Mouse (Mus musculus) leukemia stem cell, adult 10-12 weeks (primary cell): ENCODE measurements around the gene Lin37. TPM values are rescaled to one million over a fixed set of nuclear protein-coding genes. Genes with fewer than 3 reads are reported as not detected.

Experiments
- polyA plus RNA-seq: library from polyadenylated mRNA; stranded (reverse); fragments of >175 nt; gene quantifications from 2 replicates; pipeline ENCODE4 v1.2.3, GENCODE M21; 2012; ENCODE audit warnings: low replicate concordance

Lin37 gene
- 59.6 and 64.2 TPM in 2 replicates for polyA plus RNA-seq

DNA sequence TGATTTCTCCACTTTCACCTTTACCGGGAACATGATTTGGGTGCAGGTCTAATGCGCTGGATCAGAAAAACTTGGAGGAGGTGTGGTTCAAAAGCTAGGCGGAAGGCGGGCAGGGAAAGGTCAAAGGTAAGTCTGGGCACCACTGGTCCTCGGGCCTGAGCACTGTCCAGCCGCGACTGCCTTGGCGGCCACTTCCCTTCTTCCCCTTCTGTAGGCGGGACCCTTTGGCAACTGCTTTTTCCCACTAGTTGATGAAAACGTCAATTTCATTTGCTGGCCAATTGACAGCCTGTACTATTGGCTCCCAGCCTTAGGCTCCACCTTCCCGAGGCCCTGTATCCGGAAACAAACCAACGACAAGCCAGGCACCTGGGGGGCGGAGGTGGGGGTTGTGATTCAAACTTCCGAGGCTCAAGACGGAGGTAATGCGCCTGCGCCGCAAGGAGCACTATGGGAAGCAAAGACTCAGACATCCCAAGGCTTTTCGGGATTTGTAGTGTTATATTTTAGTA, at the start of gene Lin37:
TSS of gene Lin37 (minus strand) at position 396 of the 512 bp plus-strand sequence.

DNA sequence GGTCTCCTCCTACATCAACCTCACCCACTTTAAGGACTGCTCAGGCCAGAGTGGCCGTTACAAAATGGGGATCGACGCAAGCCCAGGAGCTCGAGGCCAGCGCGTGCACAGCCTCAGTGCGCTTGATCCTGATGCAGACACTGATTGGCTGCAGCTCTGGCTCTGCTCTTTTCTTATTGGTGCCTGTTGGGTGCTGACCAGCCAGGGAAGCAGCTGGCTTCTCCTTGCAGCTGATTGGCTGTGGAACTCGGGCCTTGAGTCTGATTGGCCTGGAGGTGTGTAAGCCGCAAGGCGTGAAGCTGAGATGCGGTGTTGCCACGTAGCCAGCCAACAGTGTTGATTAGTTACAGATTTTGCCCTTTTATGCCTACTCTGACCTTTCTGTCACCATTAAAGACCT, 39.1 kb upstream of the Lin37 start, which contains the start of gene Zbtb32:
TSS of gene Zbtb32 (minus strand) at position 124 of the 400 bp plus-strand sequence.

DNA sequence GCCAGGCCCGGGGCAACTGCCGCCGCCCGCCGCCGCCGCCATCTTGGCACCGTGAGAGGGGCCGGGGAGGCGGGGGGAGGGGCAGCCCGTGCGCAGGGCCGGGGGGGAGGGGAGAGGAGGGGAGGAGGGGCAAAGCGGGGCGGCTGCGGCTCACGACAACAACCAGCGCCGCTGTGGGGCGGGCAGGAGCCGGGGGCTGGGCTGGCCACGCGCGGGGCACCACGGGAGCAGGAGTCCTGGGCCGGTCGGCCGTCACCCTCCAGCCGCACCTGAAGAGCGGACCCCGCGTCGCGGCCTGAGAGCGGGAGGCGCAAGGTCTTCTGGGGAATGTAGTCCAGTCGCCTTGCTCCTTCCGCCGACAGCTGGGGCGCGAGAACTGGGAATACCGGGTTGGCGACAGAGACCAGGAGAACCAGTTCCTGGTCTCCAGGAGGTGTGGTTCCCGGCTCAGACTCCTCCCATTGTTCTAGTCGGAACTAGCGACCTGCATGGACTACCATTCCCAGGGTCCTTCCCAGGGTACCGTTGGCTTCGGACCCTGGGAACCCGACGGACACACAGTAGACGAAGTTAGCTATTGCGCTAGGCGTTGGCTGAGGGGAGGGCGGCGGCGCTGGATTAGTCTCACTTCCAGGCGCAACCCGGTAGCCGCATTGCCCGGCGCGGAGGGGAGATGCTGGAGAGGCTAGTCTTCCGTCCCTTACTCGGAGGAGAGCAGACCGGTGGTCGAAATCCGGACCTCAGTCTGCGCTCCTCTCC, 29.2 kb upstream of the Lin37 start, which contains the start of gene Kmt2b:
TSS of gene Kmt2b (minus strand) at position 51 of the 759 bp plus-strand sequence.

DNA sequence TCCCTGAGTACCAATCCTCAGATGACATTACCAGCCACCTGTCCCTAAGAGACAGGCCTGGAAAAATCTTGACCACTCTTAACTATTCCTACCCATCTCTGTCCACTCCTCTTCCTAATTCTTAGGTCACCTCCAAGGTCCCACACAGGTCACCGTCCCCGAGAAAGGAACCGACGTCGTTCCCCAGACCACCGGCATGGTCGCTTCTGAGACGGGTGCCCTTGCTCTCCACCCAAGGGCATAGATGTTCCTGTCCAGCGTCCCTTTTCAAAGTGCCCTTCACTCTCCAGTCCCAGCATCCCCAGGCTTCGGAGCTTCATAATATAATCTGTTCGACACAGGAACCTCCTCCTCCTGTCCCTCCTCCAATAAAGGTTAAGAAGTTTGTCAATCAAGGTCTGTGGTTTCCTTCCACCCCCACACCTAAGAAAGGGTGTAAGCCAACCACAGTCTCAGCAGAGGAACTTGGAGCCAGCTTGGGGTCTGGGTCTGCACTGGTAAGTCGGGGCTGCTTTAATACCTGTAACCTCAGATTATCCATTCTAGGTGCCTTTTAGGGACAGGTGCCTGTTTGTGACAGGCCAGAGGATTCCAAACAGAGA, 5.4 kb upstream of the Lin37 start, which contains the start of gene Igflr1:
TSS of gene Igflr1 (plus strand) at position 458 of the 602 bp plus-strand sequence.

DNA sequence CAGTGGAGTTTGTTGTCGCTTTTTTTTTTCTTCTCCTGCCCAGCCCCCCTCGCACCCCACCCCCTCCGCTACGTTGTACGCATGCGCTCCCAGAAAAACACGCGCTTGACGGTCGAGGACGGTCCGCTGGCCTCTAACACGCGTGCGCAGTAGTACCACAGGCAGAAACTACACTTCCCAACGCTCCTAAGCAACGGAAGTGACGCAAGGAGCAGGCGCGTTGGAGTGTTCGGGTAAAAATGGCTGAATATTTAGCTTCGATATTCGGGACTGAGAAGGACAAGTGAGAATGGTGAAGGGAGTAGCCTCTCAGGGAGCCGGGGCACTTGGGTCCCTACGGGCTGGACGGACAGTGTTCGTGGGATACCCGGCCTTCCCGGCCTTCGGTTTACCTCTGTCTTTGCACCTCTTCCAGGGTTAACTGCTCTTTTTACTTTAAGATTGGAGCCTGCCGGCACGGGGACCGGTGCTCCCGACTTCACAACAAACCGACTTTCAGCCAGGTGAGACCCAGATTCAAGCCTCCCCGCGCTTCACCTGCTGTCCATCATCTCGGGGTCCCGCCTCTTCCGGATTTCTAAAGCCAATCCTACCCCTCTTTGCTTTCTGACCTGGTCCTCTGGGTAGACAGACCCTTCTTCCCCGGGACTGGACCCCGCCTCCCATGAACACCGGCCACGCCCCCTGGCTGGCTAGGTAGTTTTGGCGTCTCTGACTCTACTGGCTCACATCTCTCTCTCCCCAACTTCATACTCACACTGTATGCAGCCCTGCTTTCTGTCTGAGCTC, 3.7 kb upstream of the Lin37 start, which contains the start of the genes U2af1l4, Gm49396 and Psenen:
TSS of gene U2af1l4 (plus strand) at position 185 of the 789 bp plus-strand sequence.
TSS of gene Gm49396 (plus strand) at position 228 of the 789 bp plus-strand sequence.
TSS of gene Psenen (minus strand) at position 511 of the 789 bp plus-strand sequence.

DNA sequence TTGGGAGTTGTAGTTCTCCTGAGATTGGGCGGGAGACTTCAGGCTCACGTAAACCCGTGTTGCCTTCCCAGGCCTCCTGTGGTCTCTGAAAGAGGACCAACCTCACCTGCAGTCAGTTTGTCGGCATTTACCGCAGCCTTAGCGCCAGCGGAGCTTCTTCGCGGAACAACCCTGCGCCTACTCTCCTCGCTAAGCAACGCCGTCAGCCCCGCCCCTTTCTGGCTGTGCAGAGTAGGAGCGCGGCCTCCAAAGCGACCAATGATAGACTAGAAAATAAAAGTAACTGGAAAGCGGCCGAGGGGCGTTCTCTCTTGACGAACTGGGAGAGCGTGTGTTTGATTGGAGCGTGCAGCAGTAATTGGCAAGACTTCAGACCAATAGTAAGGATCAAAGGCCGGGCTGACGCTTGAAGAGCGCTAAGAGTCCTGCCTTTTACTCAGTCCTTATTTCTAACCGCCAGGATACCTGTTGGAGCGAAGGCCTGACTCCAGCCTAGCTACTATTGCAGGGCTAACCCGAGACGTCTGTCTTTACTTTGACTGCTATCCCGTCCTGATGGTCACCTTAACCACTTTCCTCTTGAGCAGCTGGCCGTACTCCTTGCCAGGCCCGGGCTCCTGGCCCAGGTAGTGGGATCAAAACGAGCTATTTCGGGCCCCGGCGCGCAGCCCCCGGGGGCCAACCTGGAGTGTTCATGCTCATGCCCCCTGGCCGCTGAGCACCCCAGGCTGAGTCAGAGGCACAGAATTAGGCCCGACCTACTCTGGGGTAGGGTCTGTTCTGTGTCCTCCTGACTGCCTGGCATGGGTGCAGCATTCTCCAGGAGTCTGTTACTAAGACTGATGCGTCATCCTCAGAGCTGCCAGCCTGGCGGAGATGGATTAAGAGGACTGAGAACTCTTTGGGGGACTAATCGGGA, 7.3 kb downstream of the Lin37 start, which contains the start of the genes Hspb6 and Proser3:
TSS of gene Hspb6 (plus strand) at position 77 of the 919 bp plus-strand sequence.
TSS of gene Proser3 (minus strand) at position 198 of the 919 bp plus-strand sequence.

DNA sequence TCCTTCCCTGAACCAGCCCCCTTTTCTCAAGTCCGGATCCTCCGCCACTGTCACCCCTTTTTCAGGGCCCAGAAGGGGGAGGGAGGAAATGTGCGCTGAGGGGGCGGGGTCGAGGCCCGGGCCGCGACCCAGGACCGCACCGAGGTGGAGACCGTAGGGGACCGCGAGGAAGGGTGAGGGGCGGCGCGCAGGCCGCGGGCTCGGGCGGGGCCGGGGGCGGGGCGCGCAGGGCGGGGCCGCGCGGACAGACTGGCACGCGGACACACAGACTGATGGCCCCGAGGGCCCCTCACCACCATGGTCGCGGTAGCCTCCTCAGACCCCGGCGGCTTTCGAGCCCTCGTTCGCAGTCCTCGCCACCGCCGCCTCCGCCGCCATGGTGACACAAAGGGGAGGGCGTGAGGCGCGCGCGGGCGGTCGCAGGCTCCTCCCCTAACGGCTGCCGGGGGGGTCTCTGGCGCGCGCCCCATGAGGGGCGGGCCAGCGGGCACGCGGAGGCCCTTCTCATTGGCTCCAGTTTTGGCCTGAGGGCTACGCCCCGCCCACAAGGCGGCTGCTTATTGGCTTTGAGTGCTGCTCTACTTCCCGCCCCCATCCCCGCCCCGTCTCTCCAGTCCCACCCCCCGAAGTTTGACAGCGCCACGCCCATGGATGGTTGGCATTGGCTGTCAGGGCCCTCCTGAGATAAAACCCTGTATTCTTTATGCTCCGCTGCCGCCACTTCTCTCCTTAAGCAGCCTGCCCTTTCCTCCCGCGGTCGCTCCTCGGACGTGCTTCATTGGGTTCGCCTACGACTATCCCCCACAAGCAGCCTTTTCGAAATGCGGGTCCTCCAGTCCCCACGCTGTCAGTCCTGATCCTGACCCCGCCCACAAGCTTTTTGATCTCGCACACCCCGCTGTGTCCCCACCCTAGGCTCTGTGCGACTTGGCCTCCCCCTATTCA, 24.7 kb downstream of the Lin37 start, which contains the start of gene Arhgap33:
TSS of gene Arhgap33 (minus strand) at position 428 of the 945 bp plus-strand sequence.

Other genes starting within 250 kb of the Lin37 start
- gene Syne4, start 245.0 kb downstream of the Lin37 start, polyA plus RNA-seq: 1.8 and 1.9 TPM in 2 replicates
- 0.96 and 1.7 TPM in 2 replicates for gene E130208F15Rik, start 238.1 kb downstream of the Lin37 start, polyA plus RNA-seq
- gene Sdhaf1, start 235.9 kb downstream of the Lin37 start, polyA plus RNA-seq: 4.7 and 8.8 TPM in 2 replicates
- gene Lrfn3, start 197.1 kb downstream of the Lin37 start, polyA plus RNA-seq: 0.06 and 0.26 TPM in 2 replicates
- gene Tyrobp, start 146.1 kb downstream of the Lin37 start, polyA plus RNA-seq: 9.6 and 46.1 TPM in 2 replicates
- gene Hcst, start 140.0 kb downstream of the Lin37 start, polyA plus RNA-seq: 10.4 TPM in 1 of 2 replicates, not detected in the other
- 16.8 and 18.4 TPM in 2 replicates for gene Nfkbid, start 138.1 kb downstream of the Lin37 start, polyA plus RNA-seq
- gene Aplp1, start 114.3 kb downstream of the Lin37 start, polyA plus RNA-seq: 1.1 and 1.3 TPM in 2 replicates
- not detected in 2 replicates for gene Kirrel2, start 102.1 kb downstream of the Lin37 start, polyA plus RNA-seq
- 0.14 TPM in 1 of 2 replicates, not detected in the other for gene Nphs1, start 101.5 kb downstream of the Lin37 start, polyA plus RNA-seq
- gene Prodh2, start 66.2 kb downstream of the Lin37 start, polyA plus RNA-seq: 0.13 TPM in 1 of 2 replicates, not detected in the other
- gene Arhgap33, start 24.8 kb downstream of the Lin37 start, polyA plus RNA-seq: 121 and 163 TPM in 2 replicates
- 22.9 and 50.6 TPM in 2 replicates for gene Hspb6, start 7.7 kb downstream of the Lin37 start, polyA plus RNA-seq
- 29.4 and 49.1 TPM in 2 replicates for gene Proser3, start 7.5 kb downstream of the Lin37 start, polyA plus RNA-seq
- gene U2af1l4, start 3.5 kb upstream of the Lin37 start, polyA plus RNA-seq: 12.7 and 61.9 TPM in 2 replicates
- 1.2 and 1.6 TPM in 2 replicates for gene Gm49396, start 3.5 kb upstream of the Lin37 start, polyA plus RNA-seq
- 17.5 and 44.6 TPM in 2 replicates for gene Psenen, start 3.8 kb upstream of the Lin37 start, polyA plus RNA-seq
- 8.1 and 20.3 TPM in 2 replicates for gene Igflr1, start 5.6 kb upstream of the Lin37 start, polyA plus RNA-seq
- 143 and 153 TPM in 2 replicates for gene Kmt2b, start 28.9 kb upstream of the Lin37 start, polyA plus RNA-seq
- gene Zbtb32, start 39.1 kb upstream of the Lin37 start, polyA plus RNA-seq: 133 and 177 TPM in 2 replicates
- 1.3 TPM in 1 of 2 replicates, not detected in the other for gene Upk1a, start 53.0 kb upstream of the Lin37 start, polyA plus RNA-seq
- 47.1 and 83.9 TPM in 2 replicates for gene Cox6b1, start 66.3 kb upstream of the Lin37 start, polyA plus RNA-seq
- 0.35 TPM in 1 of 2 replicates, not detected in the other for gene Etv2, start 76.0 kb upstream of the Lin37 start, polyA plus RNA-seq
- gene Rbm42, start 90.5 kb upstream of the Lin37 start, polyA plus RNA-seq: 329 and 344 TPM in 2 replicates
- 7.2 and 44.1 TPM in 2 replicates for gene Haus5, start 105.2 kb upstream of the Lin37 start, polyA plus RNA-seq
- gene Pmis2, start 111.8 kb upstream of the Lin37 start, polyA plus RNA-seq: not detected in 2 replicates
- not detected in 2 replicates for gene 2200002J24Rik, start 139.1 kb upstream of the Lin37 start, polyA plus RNA-seq
- 0.20 TPM in 1 of 2 replicates, not detected in the other for gene Atp4a, start 152.4 kb upstream of the Lin37 start, polyA plus RNA-seq
- 134 and 143 TPM in 2 replicates for gene Tmem147, start 169.7 kb upstream of the Lin37 start, polyA plus RNA-seq
- gene Gapdhs, start 183.8 kb upstream of the Lin37 start, polyA plus RNA-seq: not detected in 2 replicates
- gene Sbsn, start 191.6 kb upstream of the Lin37 start, polyA plus RNA-seq: 0.48 TPM in 1 of 2 replicates, not detected in the other
- not detected in 2 replicates for gene Dmkn, start 203.9 kb upstream of the Lin37 start, polyA plus RNA-seq
- gene Krtdap, start 228.1 kb upstream of the Lin37 start, polyA plus RNA-seq: not detected in 2 replicates